Mouse (Mus musculus): ENCODE results near the gene Ctrc.

DNA sequence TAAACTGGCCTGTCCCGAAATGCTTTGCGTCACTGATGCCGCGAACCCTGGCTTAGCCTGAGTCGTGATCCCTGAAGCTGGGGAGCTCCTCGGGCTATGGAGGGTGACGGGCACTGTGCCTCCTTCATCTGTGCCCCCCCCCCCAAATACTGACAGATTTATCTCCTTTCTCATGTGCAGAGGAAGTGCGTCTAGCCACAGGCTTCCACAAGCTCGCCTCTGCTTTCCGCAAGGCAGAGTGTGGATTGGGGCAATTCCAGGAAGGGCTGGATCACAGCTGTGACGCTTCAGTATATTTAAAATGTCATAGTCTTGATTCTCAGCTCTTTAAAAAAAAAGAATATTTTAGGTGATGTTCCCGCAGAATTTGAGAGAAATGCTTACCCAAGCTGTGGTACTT, 49.6 kb upstream of the Ctrc start:
- TF ChIP-seq GABPA (IDR thresholded peaks at IDR 0.05; ENCODE audit: insufficient replicate concordance, low read depth, low read length), result no peak
- no peak for TF ChIP-seq E2F4 (IDR thresholded peaks at IDR 0.05; ENCODE audit: insufficient replicate concordance, low read depth, low read length)
- no peak for TF ChIP-seq ZMIZ1 (IDR thresholded peaks at IDR 0.05; ENCODE audit: low read depth, low read length)
- TF ChIP-seq ETS1 (conservative IDR thresholded peaks at IDR 0.05; ENCODE audit: low read depth, low read length), result no peak
- no peak for TF ChIP-seq MAX (IDR thresholded peaks at IDR 0.05; ENCODE audit: low read length)
- TF ChIP-seq CTCF (conservative IDR thresholded peaks at IDR 0.05 in 1 of 2, IDR thresholded peaks at IDR 0.05 in 1 of 2; ENCODE audit: low read depth in 2 of 2, low read length in 2 of 2), result no peak
- no peak for TF ChIP-seq POLR2A (IDR thresholded peaks at IDR 0.05; ENCODE audit: low read depth, low read length)
- no peak for TF ChIP-seq PAX5 (IDR thresholded peaks at IDR 0.05; ENCODE audit: low read length)
- TF ChIP-seq SMC3 (IDR thresholded peaks at IDR 0.05; ENCODE audit: low read depth, low read length), result no peak
- TF ChIP-seq CHD1 (IDR thresholded peaks at IDR 0.05; ENCODE audit: low read depth, low read length), result no peak
- TF ChIP-seq UBTF (IDR thresholded peaks at IDR 0.05; ENCODE audit: low read depth, low read length), result no peak
